Mouse (Mus musculus) brain, embryonic 18.5 days (tissue): ENCODE measurements around the gene Isg20l2.
A peak's percentile ranks its signal among the peaks of the same experiment; 100 is the strongest.

ENCODE experiments used
- DNase-seq: peaks from one replicate; pipeline ENCODE4 v3.0.0-alpha.2; 2012; ENCODE audit warnings: low read depth, low spot score

The Isg20l2 gene

GRCm38 (mm10) chr3:87947056-87947810 lies 17.1 kb downstream of the Isg20l2 start:
- no peak for DNase-seq

GRCm38 (mm10) chr3:87947811-87948199 lies 17.7 kb downstream of the Isg20l2 start:
- no peak for DNase-seq

DNA sequence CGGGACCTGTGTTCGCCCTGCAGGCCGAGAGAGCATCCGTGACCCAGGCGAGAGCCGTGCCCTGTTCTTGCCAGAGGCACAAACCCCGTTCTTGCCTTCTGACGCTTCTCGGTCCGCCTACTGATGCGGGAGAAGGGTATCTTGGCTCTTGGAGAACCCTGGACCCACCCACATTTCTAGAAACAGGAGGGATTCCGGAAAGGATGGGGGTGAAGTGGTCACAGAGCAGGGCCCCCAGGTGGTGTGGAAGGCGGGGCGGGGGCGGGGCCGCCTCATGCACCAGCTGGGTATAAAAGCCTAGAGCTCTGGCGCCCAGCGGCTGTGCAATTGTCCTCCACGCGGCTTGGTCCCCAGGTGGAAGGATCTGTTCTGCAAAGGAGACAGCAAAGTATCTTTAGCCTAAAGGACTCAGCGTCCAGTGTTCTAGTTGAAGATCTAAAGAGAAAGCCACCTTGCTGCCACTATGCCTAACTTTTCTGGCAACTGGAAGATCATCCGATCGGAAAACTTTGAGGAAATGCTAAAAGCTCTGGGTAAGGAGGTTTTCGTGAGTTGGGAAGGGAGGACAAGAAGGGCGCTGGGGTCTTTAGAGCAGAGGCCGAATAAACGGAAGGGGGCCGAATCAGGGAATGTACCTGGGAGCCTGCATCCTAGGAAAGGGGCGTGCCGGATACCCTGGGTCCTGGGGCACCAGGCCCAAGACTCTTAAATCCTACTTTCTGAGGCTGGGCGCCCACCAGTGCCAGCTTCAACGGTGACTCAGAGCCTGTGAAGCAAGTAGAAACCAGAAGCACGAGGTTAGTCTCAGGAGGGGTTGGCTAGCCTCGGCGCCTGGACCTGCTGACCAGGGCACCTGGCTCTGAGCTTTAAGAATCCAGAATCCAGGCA lies 18.5 kb downstream of the Isg20l2 start, which contains the start of gene Crabp2:
Crabp2 (plus strand) TSS at position 289 of the 888 bp plus-strand sequence.
- no peak for DNase-seq

GRCm38 (mm10) chr3:87949266-87949954 lies 19.3 kb downstream of the Isg20l2 start:
- DNase-seq, result no peak

- DNase-seq, result no peak
Measured at GRCm38 (mm10) chr3:87949955-87950515, 19.9 kb downstream of the Isg20l2 start.

- DNase-seq, result no peak
Measured at GRCm38 (mm10) chr3:87951946-87952345, 21.8 kb downstream of the Isg20l2 start.

DNA sequence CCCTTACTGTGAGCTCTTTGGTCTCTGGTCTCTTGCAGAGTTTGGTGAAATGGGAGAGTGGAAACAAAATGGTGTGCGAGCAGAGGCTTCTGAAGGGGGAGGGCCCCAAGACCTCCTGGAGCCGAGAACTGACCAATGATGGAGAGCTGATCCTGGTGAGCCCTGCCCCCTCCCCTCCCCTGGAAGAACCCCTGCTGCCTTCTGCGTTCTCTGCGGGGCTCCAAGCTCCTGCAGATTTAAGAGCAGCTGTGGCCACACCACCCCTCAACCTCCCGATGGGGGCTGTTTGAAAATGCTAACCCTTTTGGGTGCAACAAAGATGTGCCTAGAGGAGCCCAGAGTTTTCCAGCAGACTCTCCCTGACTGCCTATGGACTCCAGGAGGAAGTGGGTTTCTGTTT lies 22.3 kb downstream of the Isg20l2 start:
- no peak for DNase-seq

GRCm38 (mm10) chr3:87958056-87958455 lies 27.9 kb downstream of the Isg20l2 start:
- DNase-seq, result no peak

DNA sequence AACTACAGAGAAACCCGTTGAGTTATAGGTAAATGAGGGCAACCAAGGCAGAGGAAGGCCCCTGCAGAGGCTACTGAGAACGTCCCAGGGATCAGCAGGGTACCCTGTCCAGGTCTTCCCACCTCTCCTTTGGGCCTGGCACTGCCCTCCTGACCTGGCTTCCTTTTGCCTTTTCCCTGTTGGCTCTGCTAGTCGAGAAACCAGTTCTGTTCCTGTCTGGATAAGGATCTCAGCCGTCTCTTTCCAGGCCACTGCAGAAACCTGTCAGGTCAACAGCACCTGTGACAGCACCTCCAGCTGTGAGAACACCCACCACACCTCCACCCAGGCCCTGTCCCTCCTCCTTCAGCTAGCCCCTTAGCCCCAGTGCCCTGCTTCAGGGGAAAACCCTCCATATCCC lies 28.4 kb downstream of the Isg20l2 start:
- DNase-seq, result no peak

- no peak for DNase-seq
Measured at GRCm38 (mm10) chr3:87958967-87959366, 28.9 kb downstream of the Isg20l2 start.

DNA sequence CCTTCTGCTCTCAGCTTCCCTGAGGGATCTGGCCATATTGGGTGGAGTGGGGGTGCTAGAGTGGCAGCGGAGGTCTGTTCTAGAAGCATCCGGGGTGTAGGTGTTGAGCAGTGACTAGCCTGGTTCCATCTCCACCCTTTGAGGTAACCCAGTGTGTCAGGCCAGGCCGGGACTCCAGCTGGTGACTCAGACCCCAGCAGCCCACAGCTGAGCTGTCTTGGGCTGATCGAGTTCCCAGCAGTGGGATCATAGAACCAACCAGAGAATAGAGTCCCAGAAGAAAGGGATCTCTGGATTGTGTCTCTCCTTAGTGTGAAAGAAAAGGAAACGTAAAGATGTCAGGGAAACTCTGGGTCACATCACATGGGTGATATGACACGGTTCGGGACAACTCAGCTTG lies 29.3 kb downstream of the Isg20l2 start:
- no peak for DNase-seq

DNA sequence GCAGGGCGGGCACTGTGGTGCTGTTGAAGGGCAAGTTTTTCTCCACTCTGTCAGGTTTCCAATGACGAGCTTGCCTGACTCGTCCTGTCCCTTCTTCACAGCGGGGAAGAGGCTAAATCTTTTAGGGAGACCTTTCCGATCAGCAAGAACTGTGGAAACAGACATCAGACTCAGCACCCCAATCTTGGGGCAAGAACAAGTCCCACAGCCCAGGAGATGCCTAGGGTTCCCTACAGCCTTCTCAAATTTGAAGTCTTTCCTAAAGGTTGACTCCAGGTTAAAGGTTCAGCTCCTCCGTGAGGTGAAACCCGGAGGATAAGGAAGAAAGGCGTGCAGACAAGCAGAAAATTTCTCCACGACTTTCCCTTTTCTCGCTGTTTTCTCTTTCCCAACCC lies 30.1 kb downstream of the Isg20l2 start:
- DNase-seq, result no peak

DNA sequence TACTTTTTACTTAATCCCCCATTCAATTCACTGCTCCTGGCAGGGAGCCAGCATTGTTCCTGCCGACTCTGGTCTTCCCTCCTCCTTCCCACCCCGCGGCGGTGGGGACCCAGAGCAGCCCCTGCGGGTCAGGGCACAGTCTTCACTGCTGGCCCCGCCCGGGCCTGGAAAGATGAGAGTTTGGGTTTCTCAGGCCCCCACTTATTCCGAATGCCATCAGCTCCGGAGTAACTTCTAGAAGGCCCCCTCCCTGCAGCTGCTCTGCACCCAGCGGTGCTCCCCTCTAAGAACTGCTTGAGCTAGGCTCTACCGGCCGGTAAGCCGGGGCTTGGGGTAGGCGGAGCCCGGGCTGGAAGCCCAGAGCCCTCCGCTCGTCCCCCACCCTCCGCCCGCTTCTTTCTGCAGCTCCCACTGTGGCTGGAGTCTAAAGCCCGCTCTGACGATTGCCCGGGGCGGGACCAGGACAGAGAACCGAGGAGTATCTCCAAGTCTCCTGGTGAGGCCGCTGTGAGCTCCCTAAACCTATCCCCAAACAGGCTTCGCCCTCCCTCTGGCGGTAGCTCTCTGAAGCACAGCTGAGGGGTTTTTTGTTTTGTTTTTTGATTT lies 30.6 kb downstream of the Isg20l2 start:
- peak; percentile 91 for DNase-seq

GRCm38 (mm10) chr3:87970184-87970938 lies 40.2 kb downstream of the Isg20l2 start:
- no peak for DNase-seq

DNA sequence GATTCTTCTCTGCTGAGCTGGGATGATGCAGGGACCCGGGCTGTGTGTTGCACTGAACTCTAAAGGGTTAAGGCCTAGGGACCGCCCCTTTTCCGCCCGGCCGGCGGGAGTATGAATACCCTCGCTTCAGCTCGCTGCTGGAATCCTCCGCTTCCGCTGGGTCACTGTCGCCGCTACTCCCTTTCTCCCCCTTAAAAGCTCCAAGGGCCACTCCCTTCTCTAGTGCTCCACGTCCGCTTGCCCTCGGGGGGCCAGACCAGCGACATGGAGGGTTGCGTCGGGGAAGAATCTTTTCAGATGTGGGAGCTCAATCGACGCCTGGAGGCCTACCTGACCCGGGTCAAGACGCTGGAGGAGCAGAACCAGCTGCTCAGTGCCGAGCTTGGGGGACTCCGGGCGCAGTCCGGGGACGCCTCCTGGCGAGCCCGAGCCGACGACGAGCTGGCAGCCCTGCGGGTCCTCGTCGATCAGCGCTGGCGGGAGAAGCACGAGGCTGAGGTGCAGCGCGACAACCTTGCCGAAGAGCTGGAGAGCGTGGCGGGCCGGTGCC lies 40.9 kb downstream of the Isg20l2 start, which contains the start of gene Nes:
Nes (plus strand) TSS at position 140 of the 550 bp plus-strand sequence.
- peak; percentile 42 for DNase-seq

DNA sequence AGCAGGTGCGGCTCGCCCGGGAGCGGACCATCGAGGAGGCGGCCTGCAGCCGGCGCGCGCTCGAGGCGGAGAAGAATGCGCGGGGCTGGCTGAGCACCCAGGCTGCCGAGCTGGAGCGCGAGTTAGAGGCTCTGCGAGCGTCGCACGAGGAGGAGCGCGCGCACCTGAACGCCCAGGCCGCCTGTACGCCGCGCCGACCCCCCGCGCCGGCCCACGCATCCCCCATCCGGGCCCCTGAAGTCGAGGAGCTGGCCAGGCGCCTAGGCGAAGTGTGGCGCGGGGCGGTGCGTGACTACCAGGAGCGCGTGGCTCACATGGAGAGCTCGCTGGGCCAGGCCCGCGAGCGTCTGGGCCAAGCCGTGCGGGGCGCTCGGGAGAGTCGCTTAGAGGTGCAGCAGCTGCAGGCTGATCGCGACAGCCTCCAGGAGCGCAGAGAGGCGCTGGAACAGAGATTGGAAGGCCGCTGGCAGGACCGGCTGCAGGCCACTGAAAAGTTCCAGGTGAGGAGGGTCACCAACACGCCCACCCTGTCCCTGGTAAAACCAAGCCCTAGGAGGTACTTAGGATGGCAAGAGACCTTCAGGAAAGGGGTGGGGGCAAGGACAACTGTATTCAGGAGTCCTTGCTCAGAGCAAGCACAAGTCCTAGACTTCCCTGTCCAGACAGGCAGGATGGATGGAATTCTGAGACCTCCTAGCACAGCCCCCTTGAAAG lies 41.5 kb downstream of the Isg20l2 start:
- no peak for DNase-seq

- no peak for DNase-seq
Measured at GRCm38 (mm10) chr3:87972203-87972664, 42.1 kb downstream of the Isg20l2 start.

GRCm38 (mm10) chr3:87972776-87973175 lies 42.7 kb downstream of the Isg20l2 start:
- DNase-seq, result no peak

GRCm38 (mm10) chr3:87973593-87974380 lies 43.7 kb downstream of the Isg20l2 start:
- no peak for DNase-seq
